Mouse (Mus musculus): Measurements from ENCODE around the gene Gne. TPM values are rescaled to one million over a fixed set of nuclear protein-coding genes. Genes with fewer than 3 reads are reported as not detected.

Gene Gne
- polyA plus RNA-seq, 1 experiment from 2014 or later: 27.8 TPM

Other genes starting within 250 kb of the Gne start
- gene Olfr157, start 244.0 kb downstream of the Gne start, polyA plus RNA-seq (2016; fragmentation: Nextera tagmentation; extraction: Ambion mirVana): 0.10 TPM in 1 of 2 replicates, not detected in the other
- not detected in 2 replicates for gene Olfr155, start 232.6 kb downstream of the Gne start, polyA plus RNA-seq (2016; fragmentation: Nextera tagmentation; extraction: Ambion mirVana)
- 11.0 and 17.4 TPM in 2 replicates for gene Reck, start 208.6 kb downstream of the Gne start, polyA plus RNA-seq (2016; fragmentation: Nextera tagmentation; extraction: Ambion mirVana)
- 114 and 119 TPM in 2 replicates for gene Glipr2, start 126.8 kb downstream of the Gne start, polyA plus RNA-seq (2016; fragmentation: Nextera tagmentation; extraction: Ambion mirVana)
- not detected in 2 replicates for gene Ccin, start 100.7 kb downstream of the Gne start, polyA plus RNA-seq (2016; fragmentation: Nextera tagmentation; extraction: Ambion mirVana)
- gene Clta, start 79.7 kb downstream of the Gne start, polyA plus RNA-seq (2016; fragmentation: Nextera tagmentation; extraction: Ambion mirVana): 156 and 170 TPM in 2 replicates
- 23.4 and 24.7 TPM in 2 replicates for gene Rnf38, start 149.6 kb upstream of the Gne start, polyA plus RNA-seq (2016; fragmentation: Nextera tagmentation; extraction: Ambion mirVana)
- gene Melk, start 216.7 kb upstream of the Gne start, polyA plus RNA-seq (2016; fragmentation: Nextera tagmentation; extraction: Ambion mirVana): 40.9 and 43.2 TPM in 2 replicates

Data from heart, embryonic 10.5 days (tissue).